Mouse (Mus musculus) hindbrain, postnatal 0 days (tissue): ENCODE results near the gene Rorb. TPM values are rescaled to one million over a fixed set of nuclear protein-coding genes. Genes with fewer than 3 reads are reported as not detected.

Experiments used
- ATAC-seq: fragments of 200-750 bp; cut with Nextera tagmentation; 2 replicates; pipeline ENCODE4 v1.8.0; 2017; ENCODE audit warnings: mild to moderate bottlenecking, moderate TSS enrichment, moderate library complexity
- DNase-seq: peaks from one replicate; pipeline ENCODE4 v3.0.0-alpha.2; 2015; ENCODE audit warnings: low spot score
- H3K27ac ChIP-seq: fragments of 300-500 bp; sonication (generic); 2 replicates; pipeline ENCODE4 v1.5.1; 2014; ENCODE audit warnings: mild to moderate bottlenecking
- H3K27me3 ChIP-seq: fragments of 300-500 bp; sonication (generic); 2 replicates; pipeline ENCODE4 v1.6.1; 2014; ENCODE audit warnings: low read length, mixed read lengths; ENCODE audit not compliant: insufficient read depth
- H3K36me3 ChIP-seq: fragments of 300-500 bp; sonication (generic); 2 replicates; pipeline ENCODE4 v1.6.1; 2014; ENCODE audit warnings: low read length, mixed read lengths; ENCODE audit not compliant: insufficient read depth
- H3K4me1 ChIP-seq: fragments of 300-500 bp; sonication (generic); 2 replicates; pipeline ENCODE4 v1.6.1; 2014; ENCODE audit warnings: antibody characterized with exemption, low read length, mixed read lengths; ENCODE audit not compliant: insufficient read depth
- H3K4me2 ChIP-seq: fragments of 300-500 bp; sonication (generic); 2 replicates; pipeline ENCODE4 v1.6.1; 2014; ENCODE audit warnings: low read depth, mild to moderate bottlenecking, low read length, moderate library complexity, mixed read lengths
- H3K4me3 ChIP-seq: fragments of 300-500 bp; sonication (generic); 2 replicates; pipeline ENCODE4 v1.5.1; 2014; ENCODE audit warnings: low read length
- H3K9ac ChIP-seq: fragments of 300-500 bp; sonication (generic); replicated peaks from 2 replicates; pipeline ENCODE4 v1.6.1; 2014; ENCODE audit warnings: mild to moderate bottlenecking, low read length, moderate library complexity, mixed read lengths
- H3K9me3 ChIP-seq: fragments of 300-500 bp; sonication (generic); 2 replicates; pipeline ENCODE4 v1.6.1; 2016; ENCODE audit warnings: low read length, mixed read lengths
- CTCF ChIP-seq: IDR thresholded peaks from 2 replicates; pipeline ENCODE4 v1.5.1; 2016; ENCODE audit warnings: antibody characterized with exemption, control low read depth, low read depth
- WGBS: fragments of 180-500 bp; shearing (Covaris S2); extraction: QIAGEN DNeasy Blood & Tissue Kit; methylation state at CpG from one replicate; pipeline ENCODE4 v1.1.7; 2014; 5-methylcytosine and 5-hydroxymethylcytosine counted together
- polyA plus RNA-seq: library from polyadenylated mRNA; unstranded; fragments of >200 nt; fragmentation: Nextera tagmentation; extraction: Ambion mirVana; gene quantifications from 2 replicates; pipeline ENCODE4 v1.2.1, GENCODE M21; 2015
- total RNA-seq: library from RNA; depleted of rRNA; stranded (reverse); fragments of >200 nt; gene quantifications from 2 replicates; pipeline ENCODE4 v1.2.3, GENCODE M21; 2014

Rorb gene
- total and polyA plus RNA-seq, 2 experiments from 2014 or later = 9.0 to 9.4 TPM

- peak overlapping the region; percentile 61 for H3K4me2 ChIP-seq
- ATAC-seq (peak; percentile 36; the same call in 1 of the 2 replicates), DNase-seq (no peak)
- H3K9me3 ChIP-seq = no peaks in the 10 kb centered on the region
- peaks cover 15% of the 10 kb centered on the region; the same call in 1 of the 2 replicates for H3K4me1 ChIP-seq
- 48% methylated on average over 1 of the region's 1 CpGs for WGBS
- H3K27me3 ChIP-seq = no peaks in the 10 kb centered on the region
- peak overlapping the region; percentile 37; the same call in 1 of the 2 replicates for H3K4me3 ChIP-seq
- peak overlapping the region; percentile 41; the same call in 1 of the 2 replicates for H3K9ac ChIP-seq
- H3K27ac ChIP-seq = peak overlapping the region; percentile 83
- TF ChIP-seq CTCF = no peak
- no peaks in the 10 kb centered on the region for H3K36me3 ChIP-seq
Observed at GRCm38 (mm10) chr19:18889632-18890031, 221.4 kb downstream of the Rorb start.

- H3K27me3 ChIP-seq = no peaks in the 10 kb centered on the region
- H3K27ac ChIP-seq = peak overlapping the region; percentile 83
- peak overlapping the region; percentile 41 for H3K9ac ChIP-seq
- H3K36me3 ChIP-seq = no peaks in the 10 kb centered on the region
- TF ChIP-seq CTCF = no peak
- H3K4me3 ChIP-seq = peak overlapping the region; percentile 37
- peak overlapping the region; percentile 61 for H3K4me2 ChIP-seq
- 3% methylated on average over 11 of the region's 11 CpGs for WGBS
- ATAC-seq = peak; percentile 92
- no peaks in the 10 kb centered on the region for H3K9me3 ChIP-seq
- H3K4me1 ChIP-seq = peaks cover 15% of the 10 kb centered on the region; the same call in 1 of the 2 replicates
- peak; percentile 84 for DNase-seq
Observed at GRCm38 (mm10) chr19:18889117-18889627, 221.8 kb downstream of the Rorb start.

- ATAC-seq (peak; percentile 86), DNase-seq (peak; percentile 79)
- Histone ChIP-seq H3K9me3 (no peaks in the 10 kb centered on the region), H3K27me3 (no peaks in the 10 kb centered on the region), H3K36me3 (no peaks in the 10 kb centered on the region), H3K27ac (peak overlapping the region; percentile 83), H3K9ac (peak overlapping the region; percentile 41), H3K4me2 (peak overlapping the region; percentile 61), H3K4me1 (peaks cover 15% of the 10 kb centered on the region; the same call in 1 of the 2 replicates), H3K4me3 (peak overlapping the region; percentile 37)
- 8% methylated on average over 13 of the region's 13 CpGs for WGBS
- no peak for TF ChIP-seq CTCF
Observed at GRCm38 (mm10) chr19:18888491-18889116, 222.4 kb downstream of the Rorb start.

- WGBS = 33% methylated on average over 11 of the region's 11 CpGs
- Histone ChIP-seq H3K9ac (no peak overlapping the region), H3K4me2 (peak overlapping the region; percentile 61; the same call in 1 of the 2 replicates), H3K36me3 (no peaks in the 10 kb centered on the region), H3K27me3 (no peaks in the 10 kb centered on the region), H3K4me1 (peaks cover 15% of the 10 kb centered on the region; the same call in 1 of the 2 replicates), H3K4me3 (no peak overlapping the region), H3K9me3 (no peaks in the 10 kb centered on the region), H3K27ac (peak overlapping the region; percentile 83)
- TF ChIP-seq CTCF = no peak
- ATAC-seq (no peak), DNase-seq (no peak)
Observed at GRCm38 (mm10) chr19:18887646-18888407, 223.2 kb downstream of the Rorb start.

- WGBS = 39% methylated on average over 5 of the region's 5 CpGs
- no peak overlapping the region for H3K4me2 ChIP-seq
- no peaks in the 10 kb centered on the region for H3K36me3 ChIP-seq
- H3K4me1 ChIP-seq = no peaks in the 10 kb centered on the region
- TF ChIP-seq CTCF = no peak
- no peaks in the 10 kb centered on the region for H3K9me3 ChIP-seq
- ATAC-seq = no peak
- no peak overlapping the region for H3K9ac ChIP-seq
- H3K4me3 ChIP-seq = no peak overlapping the region
- H3K27me3 ChIP-seq = no peaks in the 10 kb centered on the region
- no peak overlapping the region for H3K27ac ChIP-seq
- DNase-seq = no peak
Observed at GRCm38 (mm10) chr19:18881162-18881561, 229.8 kb downstream of the Rorb start.
